Mouse (Mus musculus): Measurements from ENCODE around the gene Iars2. TPM values are rescaled to one million over a fixed set of nuclear protein-coding genes. Genes with fewer than 3 reads are reported as not detected.

The Iars2 gene
- polyA plus RNA-seq, 1 experiment, result 21.6 TPM

DNA sequence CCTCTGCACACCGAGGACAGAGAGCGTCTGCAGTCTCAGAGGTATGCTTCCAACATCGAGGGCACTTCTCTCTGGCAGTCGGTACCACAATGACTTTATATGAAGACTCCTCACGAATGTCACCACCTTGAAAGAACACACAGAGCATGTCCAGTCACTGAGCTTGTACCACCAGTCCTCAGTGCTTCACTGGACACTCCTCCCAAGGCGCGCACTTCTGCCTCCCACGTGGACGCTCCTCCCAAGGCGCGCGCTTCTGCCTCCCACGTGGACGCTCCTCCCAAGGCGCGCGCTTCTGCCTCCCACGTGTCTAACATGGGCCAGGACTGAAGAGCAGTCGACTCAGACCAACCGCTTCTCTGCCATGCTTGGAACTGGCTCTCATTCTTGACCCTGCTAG lies 42.1 kb downstream of the Iars2 start:
- WGBS, result 94% methylated on average over 20 of the region's 20 CpGs
- Histone ChIP-seq H3K4me1 (ENCODE audit: control insufficient read depth, insufficient read depth, low read length) (no peaks in the 10 kb centered on the region), H3K4me3 (replicated peaks; ENCODE audit: extremely low read depth, low read depth, low read length) (no peak overlapping the region)
- DNase-seq, result no peak
- TF ChIP-seq POLR2A (IDR thresholded peaks at IDR 0.05; ENCODE audit: borderline replicate concordance, extremely low read depth, low read depth, low read length) (no peak), CTCF (IDR thresholded peaks at IDR 0.05; ENCODE audit: insufficient read depth, low read length) (no peak)

DNA sequence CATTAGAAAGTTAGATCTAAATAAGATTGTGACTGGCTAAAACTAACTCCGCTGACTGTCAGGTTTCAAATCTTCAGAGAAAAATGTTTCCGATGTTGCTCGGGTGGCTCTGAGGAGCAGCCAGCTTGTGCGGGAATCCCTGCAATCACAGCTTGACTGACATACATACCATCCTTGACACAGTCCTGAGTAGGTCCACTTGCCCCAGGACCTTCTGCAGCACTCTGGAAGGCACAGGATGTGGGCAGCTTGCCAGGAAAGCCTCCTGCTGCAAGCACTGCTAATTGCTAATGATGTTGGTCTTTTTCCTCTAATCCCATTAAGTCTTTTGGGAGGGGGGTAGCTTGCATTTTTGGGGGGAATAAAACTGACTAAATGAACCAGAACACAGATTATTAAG lies 44.0 kb downstream of the Iars2 start:
- no peaks in the 10 kb centered on the region for H3K4me1 ChIP-seq (ENCODE audit: control insufficient read depth, insufficient read depth, low read length)
- TF ChIP-seq POLR2A (IDR thresholded peaks at IDR 0.05; ENCODE audit: borderline replicate concordance, extremely low read depth, low read depth, low read length) (no peak), CTCF (IDR thresholded peaks at IDR 0.05; ENCODE audit: insufficient read depth, low read length) (no peak)
- no peak for DNase-seq
- WGBS, result 64% methylated on average over 4 of the region's 4 CpGs
- no peak overlapping the region for H3K4me3 ChIP-seq (replicated peaks; ENCODE audit: extremely low read depth, low read depth, low read length)

DNA sequence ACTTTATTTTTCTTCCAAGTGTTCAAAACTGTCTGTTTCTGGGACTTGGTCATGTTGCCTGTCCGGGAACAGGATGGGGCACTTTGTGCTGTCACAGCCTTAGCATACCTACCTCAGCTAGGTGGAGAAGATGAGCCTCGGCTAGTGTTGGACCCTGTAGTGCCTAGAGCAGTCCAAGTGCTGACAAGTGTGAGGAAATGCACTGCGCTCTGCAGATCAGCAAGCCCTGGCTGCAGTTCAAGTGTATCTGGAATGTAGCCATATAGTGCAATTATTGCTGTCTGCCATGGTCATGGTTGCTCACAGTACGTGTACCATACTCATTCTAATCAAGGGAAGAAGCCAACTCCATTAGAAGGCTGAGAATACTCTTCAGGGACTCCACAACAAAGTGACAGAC lies 44.5 kb downstream of the Iars2 start:
- no peak for DNase-seq
- 25% methylated on average over 4 of the region's 4 CpGs for WGBS
- H3K4me3 ChIP-seq (replicated peaks; ENCODE audit: extremely low read depth, low read depth, low read length), result no peak overlapping the region
- H3K4me1 ChIP-seq (ENCODE audit: control insufficient read depth, insufficient read depth, low read length), result no peaks in the 10 kb centered on the region
- TF ChIP-seq CTCF (IDR thresholded peaks at IDR 0.05; ENCODE audit: insufficient read depth, low read length) (no peak), POLR2A (IDR thresholded peaks at IDR 0.05; ENCODE audit: borderline replicate concordance, extremely low read depth, low read depth, low read length) (no peak)

DNA sequence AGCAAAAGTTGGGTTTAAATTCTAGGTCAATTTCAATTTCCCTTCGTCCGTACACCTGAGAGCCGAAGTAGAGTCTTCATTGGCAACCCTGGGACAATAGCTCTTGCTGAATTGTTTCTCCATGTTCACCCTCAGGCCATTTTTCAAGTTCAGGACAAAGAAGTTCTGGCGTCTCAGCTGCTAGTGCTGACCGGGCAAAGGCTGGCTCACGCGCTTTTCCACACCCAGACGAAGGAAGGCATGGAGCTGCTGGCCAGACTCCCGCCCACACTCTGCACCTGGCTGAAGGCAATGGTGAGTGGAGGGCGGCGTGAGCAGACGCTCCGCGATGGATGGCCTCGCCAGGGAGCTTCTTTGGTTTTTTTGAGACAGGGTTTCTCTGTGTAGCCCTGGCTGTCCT lies 45.9 kb downstream of the Iars2 start:
- WGBS, result 92% methylated on average over 15 of the region's 15 CpGs
- no peak for DNase-seq
- Histone ChIP-seq H3K4me3 (replicated peaks; ENCODE audit: extremely low read depth, low read depth, low read length) (no peak overlapping the region), H3K4me1 (ENCODE audit: control insufficient read depth, insufficient read depth, low read length) (no peaks in the 10 kb centered on the region)
- TF ChIP-seq CTCF (IDR thresholded peaks at IDR 0.05; ENCODE audit: insufficient read depth, low read length), result no peak
- no peak for TF ChIP-seq POLR2A (IDR thresholded peaks at IDR 0.05; ENCODE audit: borderline replicate concordance, extremely low read depth, low read depth, low read length)

DNA sequence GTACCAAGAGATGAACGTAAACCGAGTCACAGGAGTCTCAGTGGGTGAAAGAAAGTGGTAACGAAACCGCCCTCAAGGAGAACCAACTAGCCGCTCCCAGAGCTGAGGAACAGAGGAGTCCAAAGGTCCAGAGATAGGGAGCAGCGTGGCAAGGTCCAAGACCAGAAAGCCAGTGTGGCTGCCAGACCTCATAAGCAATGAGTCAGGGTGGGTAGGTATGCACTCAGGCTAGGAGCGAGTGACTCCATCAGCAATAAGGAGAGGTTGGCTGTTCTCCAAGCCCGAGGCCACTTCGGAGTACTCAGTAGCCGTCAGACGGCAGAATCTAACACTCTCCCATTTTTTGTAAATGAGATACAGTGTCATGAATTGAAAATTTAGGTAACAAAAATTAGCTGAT lies 46.4 kb downstream of the Iars2 start:
- 83% methylated on average over 11 of the region's 11 CpGs for WGBS
- DNase-seq, result no peak
- no peak overlapping the region for H3K4me3 ChIP-seq (replicated peaks; ENCODE audit: extremely low read depth, low read depth, low read length)
- TF ChIP-seq CTCF (IDR thresholded peaks at IDR 0.05; ENCODE audit: insufficient read depth, low read length), result no peak
- no peak for TF ChIP-seq POLR2A (IDR thresholded peaks at IDR 0.05; ENCODE audit: borderline replicate concordance, extremely low read depth, low read depth, low read length)
- H3K4me1 ChIP-seq (ENCODE audit: control insufficient read depth, insufficient read depth, low read length), result no peaks in the 10 kb centered on the region

DNA sequence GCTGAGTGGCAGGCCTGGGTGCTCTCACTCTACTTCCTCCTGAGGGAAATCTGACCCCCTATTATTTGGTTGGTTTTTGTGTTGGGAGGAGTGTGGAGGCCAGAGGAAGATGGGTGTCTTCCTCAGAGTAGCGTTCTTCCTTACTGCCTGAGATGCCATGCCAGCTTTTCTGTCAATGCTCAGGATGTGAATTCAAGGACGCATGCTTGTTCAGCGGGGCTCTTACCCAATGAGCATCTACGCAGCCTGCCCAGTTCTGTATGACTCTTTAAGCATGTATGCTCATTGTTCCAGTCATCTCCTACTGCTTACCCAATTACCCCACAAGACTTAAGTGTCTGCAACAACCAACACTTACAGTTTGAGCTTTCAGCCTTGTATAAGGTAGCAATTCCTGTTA lies 48.6 kb downstream of the Iars2 start:
- no peaks in the 10 kb centered on the region for H3K4me1 ChIP-seq (ENCODE audit: control insufficient read depth, insufficient read depth, low read length)
- no peak for DNase-seq
- no peak overlapping the region for H3K4me3 ChIP-seq (replicated peaks; ENCODE audit: extremely low read depth, low read depth, low read length)
- no peak for TF ChIP-seq CTCF (IDR thresholded peaks at IDR 0.05; ENCODE audit: insufficient read depth, low read length)
- TF ChIP-seq POLR2A (IDR thresholded peaks at IDR 0.05; ENCODE audit: borderline replicate concordance, extremely low read depth, low read depth, low read length), result no peak
- WGBS, result 75% methylated on average over 4 of the region's 4 CpGs

DNA sequence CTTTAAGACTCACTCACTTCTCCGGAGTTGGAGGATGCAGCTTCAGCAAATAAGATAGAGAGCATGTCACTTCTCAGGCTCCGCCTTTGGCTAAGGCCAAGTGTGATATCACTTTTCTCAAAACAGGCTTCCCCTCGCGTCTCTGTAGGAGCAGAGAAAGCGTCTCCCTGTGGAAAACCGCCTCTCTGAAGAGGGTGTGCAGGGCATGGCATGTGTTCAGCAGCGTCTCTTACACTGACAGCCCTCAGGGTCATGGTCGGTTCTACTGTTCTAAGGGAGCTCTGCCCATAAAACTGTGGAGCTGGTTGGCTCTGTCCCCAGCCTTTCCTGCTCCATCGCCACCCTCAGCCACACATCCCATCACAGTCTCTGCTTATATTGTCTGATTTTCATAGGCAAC lies 49.9 kb downstream of the Iars2 start:
- H3K4me1 ChIP-seq (ENCODE audit: control insufficient read depth, insufficient read depth, low read length), result no peaks in the 10 kb centered on the region
- TF ChIP-seq POLR2A (IDR thresholded peaks at IDR 0.05; ENCODE audit: borderline replicate concordance, extremely low read depth, low read depth, low read length) (no peak), CTCF (IDR thresholded peaks at IDR 0.05; ENCODE audit: insufficient read depth, low read length) (no peak)
- WGBS, result 66% methylated on average over 9 of the region's 9 CpGs
- no peak overlapping the region for H3K4me3 ChIP-seq (replicated peaks; ENCODE audit: extremely low read depth, low read depth, low read length)
- DNase-seq, result no peak

DNA sequence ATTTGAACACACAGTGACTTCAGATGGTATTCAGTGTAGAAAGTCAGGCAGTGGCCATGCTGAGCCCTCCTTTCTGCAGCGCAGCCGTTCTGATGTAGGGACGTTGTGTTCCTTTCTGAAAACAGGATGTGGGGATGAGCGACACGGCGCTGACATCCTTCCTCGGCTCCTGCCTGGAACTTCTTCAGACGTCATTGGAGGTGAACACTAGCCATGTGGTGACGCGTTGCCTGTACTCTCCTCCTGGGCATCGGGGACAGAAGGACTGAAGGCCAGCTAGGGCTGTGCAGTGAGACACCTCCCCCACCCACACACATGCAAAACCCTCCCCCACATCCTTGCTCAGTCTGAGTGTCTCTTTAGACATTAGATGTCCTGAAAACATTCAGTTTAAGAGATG lies 52.2 kb downstream of the Iars2 start:
- DNase-seq, result no peak
- Histone ChIP-seq H3K4me1 (ENCODE audit: control insufficient read depth, insufficient read depth, low read length) (no peaks in the 10 kb centered on the region), H3K4me3 (replicated peaks; ENCODE audit: extremely low read depth, low read depth, low read length) (no peak overlapping the region)
- no peak for TF ChIP-seq POLR2A (IDR thresholded peaks at IDR 0.05; ENCODE audit: borderline replicate concordance, extremely low read depth, low read depth, low read length)
- no peak for TF ChIP-seq CTCF (IDR thresholded peaks at IDR 0.05; ENCODE audit: insufficient read depth, low read length)
- 55% methylated on average over 11 of the region's 11 CpGs for whole genome bisulfite sequencing

DNA sequence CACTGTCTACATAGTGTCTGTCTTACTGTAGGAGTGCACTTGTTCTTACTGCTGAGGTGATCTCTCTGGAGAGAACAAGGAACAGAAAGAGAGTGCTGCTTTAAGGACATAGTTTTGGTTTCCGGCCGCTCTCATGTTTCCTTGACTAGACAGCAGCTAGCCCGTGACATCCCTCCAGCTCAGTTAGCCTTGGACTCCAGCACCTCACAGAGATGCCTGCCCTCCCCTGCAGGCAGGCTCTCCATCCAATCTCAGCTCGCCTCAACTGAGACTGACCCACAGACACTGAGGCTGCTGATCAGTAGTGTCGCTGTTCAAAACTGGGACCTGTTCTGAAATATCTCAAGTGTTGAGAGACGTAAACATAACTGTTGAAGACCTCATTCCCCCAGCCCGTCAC lies 53.2 kb downstream of the Iars2 start:
- WGBS, result 84% methylated on average over 7 of the region's 7 CpGs
- no peaks in the 10 kb centered on the region for H3K4me1 ChIP-seq (ENCODE audit: control insufficient read depth, insufficient read depth, low read length)
- no peak overlapping the region for H3K4me3 ChIP-seq (replicated peaks; ENCODE audit: extremely low read depth, low read depth, low read length)
- no peak for TF ChIP-seq CTCF (IDR thresholded peaks at IDR 0.05; ENCODE audit: insufficient read depth, low read length)
- no peak for DNase-seq

DNA sequence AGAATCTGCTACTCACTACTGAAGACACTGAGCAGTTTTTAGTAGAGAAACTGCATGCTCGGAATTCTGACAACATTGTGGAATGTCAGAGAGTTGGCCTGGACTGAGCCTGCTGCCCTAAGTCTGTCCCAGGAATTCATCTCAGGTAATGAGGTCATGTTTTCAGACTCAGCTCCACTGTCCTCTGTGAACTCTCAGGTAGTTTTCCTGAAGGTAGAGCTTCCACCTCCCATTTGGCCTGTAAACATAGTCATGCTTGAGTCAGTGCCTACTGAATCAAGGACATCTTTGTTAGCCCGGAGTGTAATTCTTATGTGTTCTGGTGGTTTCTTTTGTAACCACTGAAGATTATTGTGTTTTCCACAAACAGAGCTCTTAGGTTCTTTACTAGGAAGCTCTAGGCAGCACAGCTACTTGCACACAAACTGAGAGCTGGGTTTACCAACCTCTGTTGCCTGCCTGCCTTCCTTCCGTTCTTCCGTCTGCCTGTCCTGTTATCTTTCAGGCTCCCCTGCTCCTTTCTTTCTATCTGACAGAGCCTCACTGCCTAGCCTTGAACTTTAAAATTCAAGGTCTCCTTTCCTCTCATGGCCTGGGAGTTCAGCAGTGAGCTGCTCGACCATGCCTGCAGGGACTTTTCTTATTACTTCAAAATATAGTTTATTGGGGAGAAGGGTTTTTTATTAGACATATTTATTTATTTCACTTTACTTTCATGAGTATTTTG lies 54.2 kb downstream of the Iars2 start:
- DNase-seq, result no peak
- Histone ChIP-seq H3K4me1 (ENCODE audit: control insufficient read depth, insufficient read depth, low read length) (no peaks in the 10 kb centered on the region), H3K4me3 (replicated peaks; ENCODE audit: extremely low read depth, low read depth, low read length) (no peak overlapping the region)
- WGBS, result 84% methylated on average over 5 of the region's 5 CpGs
- no peak for TF ChIP-seq CTCF (IDR thresholded peaks at IDR 0.05; ENCODE audit: insufficient read depth, low read length)
- no peak for TF ChIP-seq POLR2A (IDR thresholded peaks at IDR 0.05; ENCODE audit: borderline replicate concordance, extremely low read depth, low read depth, low read length)

Measured in lung, adult 2 months (tissue).